Mouse (Mus musculus): ENCODE results near the gene Raly. TPM values are rescaled to one million over a fixed set of nuclear protein-coding genes. Genes with fewer than 3 reads are reported as not detected.

The Raly gene
- polyA plus RNA-seq, 1 experiment from 2014 or later = 55.0 TPM

- H3K4me1 ChIP-seq = no peaks in the 10 kb centered on the region
- no peaks in the 10 kb centered on the region for H3K27me3 ChIP-seq (ENCODE audit: low read depth, poor library complexity, severe bottlenecking)
- no peak for DNase-seq (ENCODE audit: low spot score)
- peaks cover 38% of the 10 kb centered on the region for H3K36me3 ChIP-seq
- no peak overlapping the region for H3K27ac ChIP-seq
- H3K4me3 ChIP-seq = no peak overlapping the region
- 90% methylated on average over 1 of the region's 1 CpGs for WGBS
- no peaks in the 10 kb centered on the region for H3K9me3 ChIP-seq (replicated peaks)
These were observed 35.2 kb downstream of the Raly start for GRCm38 (mm10) chr2:154826054-154826538.

GRCm38 (mm10) chr2:154827521-154827920 lies 36.6 kb downstream of the Raly start:
- WGBS = 85% methylated on average over 4 of the region's 4 CpGs
- Histone ChIP-seq H3K27me3 (ENCODE audit: low read depth, poor library complexity, severe bottlenecking) (no peaks in the 10 kb centered on the region), H3K4me3 (no peak overlapping the region), H3K27ac (no peak overlapping the region), H3K36me3 (peaks cover 37% of the 10 kb centered on the region), H3K4me1 (no peaks in the 10 kb centered on the region), H3K9me3 (replicated peaks) (no peaks in the 10 kb centered on the region)
- DNase-seq (ENCODE audit: low spot score) = no peak

- 88% methylated on average over 4 of the region's 4 CpGs for WGBS
- peaks cover 62% of the 10 kb centered on the region for H3K36me3 ChIP-seq
- no peaks in the 10 kb centered on the region for H3K27me3 ChIP-seq (ENCODE audit: low read depth, poor library complexity, severe bottlenecking)
- H3K9me3 ChIP-seq (replicated peaks) = no peaks in the 10 kb centered on the region
- no peaks in the 10 kb centered on the region for H3K4me1 ChIP-seq
- H3K4me3 ChIP-seq = no peak overlapping the region
- H3K27ac ChIP-seq = no peak overlapping the region
- no peak for DNase-seq (ENCODE audit: low spot score)
These were observed 41.6 kb downstream of the Raly start for GRCm38 (mm10) chr2:154832471-154832870.

- DNase-seq (ENCODE audit: low spot score) = no peak
- WGBS = 97% methylated on average over 6 of the region's 6 CpGs
- no peak overlapping the region for H3K4me3 ChIP-seq
- no peaks in the 10 kb centered on the region for H3K27me3 ChIP-seq (ENCODE audit: low read depth, poor library complexity, severe bottlenecking)
- peaks cover 70% of the 10 kb centered on the region for H3K36me3 ChIP-seq
- no peaks in the 10 kb centered on the region for H3K4me1 ChIP-seq
- H3K27ac ChIP-seq = no peak overlapping the region
- no peaks in the 10 kb centered on the region for H3K9me3 ChIP-seq (replicated peaks)
These were observed 43.4 kb downstream of the Raly start for GRCm38 (mm10) chr2:154834149-154834865.

- Histone ChIP-seq H3K27me3 (ENCODE audit: low read depth, poor library complexity, severe bottlenecking) (no peaks in the 10 kb centered on the region), H3K9me3 (replicated peaks) (no peaks in the 10 kb centered on the region), H3K27ac (no peak overlapping the region), H3K4me1 (no peaks in the 10 kb centered on the region), H3K4me3 (no peak overlapping the region), H3K36me3 (peaks cover 77% of the 10 kb centered on the region)
- WGBS = 96% methylated on average over 2 of the region's 2 CpGs
- no peak for DNase-seq (ENCODE audit: low spot score)
These were observed 45.6 kb downstream of the Raly start for GRCm38 (mm10) chr2:154836537-154836936.

- Histone ChIP-seq H3K27ac (no peak overlapping the region), H3K9me3 (replicated peaks) (no peaks in the 10 kb centered on the region), H3K36me3 (peaks cover 61% of the 10 kb centered on the region), H3K4me1 (no peaks in the 10 kb centered on the region), H3K4me3 (no peak overlapping the region), H3K27me3 (ENCODE audit: low read depth, poor library complexity, severe bottlenecking) (no peaks in the 10 kb centered on the region)
- DNase-seq (ENCODE audit: low spot score) = no peak
These were observed 57.2 kb downstream of the Raly start for GRCm38 (mm10) chr2:154848086-154848485.

GRCm38 (mm10) chr2:154855383-154855782 lies 64.5 kb downstream of the Raly start:
- no peak for DNase-seq (ENCODE audit: low spot score)
- Histone ChIP-seq H3K36me3 (peaks cover 49% of the 10 kb centered on the region), H3K4me3 (no peak overlapping the region), H3K4me1 (no peaks in the 10 kb centered on the region), H3K27ac (no peak overlapping the region), H3K27me3 (ENCODE audit: low read depth, poor library complexity, severe bottlenecking) (no peaks in the 10 kb centered on the region), H3K9me3 (replicated peaks) (no peaks in the 10 kb centered on the region)
- WGBS = 95% methylated on average over 1 of the region's 1 CpGs

- Histone ChIP-seq H3K27ac (no peak overlapping the region), H3K36me3 (peaks cover 100% of the 10 kb centered on the region)
These were observed 72.8 kb downstream of the Raly start for GRCm38 (mm10) chr2:154863672-154864071.

GRCm38 (mm10) chr2:154865696-154866095 lies 74.8 kb downstream of the Raly start:
- Histone ChIP-seq H3K27me3 (ENCODE audit: low read depth, poor library complexity, severe bottlenecking) (no peaks in the 10 kb centered on the region), H3K4me1 (no peaks in the 10 kb centered on the region), H3K27ac (no peak overlapping the region), H3K36me3 (peaks cover 100% of the 10 kb centered on the region), H3K4me3 (no peak overlapping the region), H3K9me3 (replicated peaks) (no peaks in the 10 kb centered on the region)
- no peak for DNase-seq (ENCODE audit: low spot score)
- 78% methylated on average over 3 of the region's 3 CpGs for WGBS

More at GRCm38 (mm10) chr2:154863672-154864071, 72.8 kb downstream of the Raly start:
- DNase-seq (ENCODE audit: low spot score) = no peak
- H3K9me3 ChIP-seq (replicated peaks) = no peaks in the 10 kb centered on the region
- H3K27me3 ChIP-seq (ENCODE audit: low read depth, poor library complexity, severe bottlenecking) = no peaks in the 10 kb centered on the region
- no peak overlapping the region for H3K4me3 ChIP-seq
- H3K4me1 ChIP-seq = no peaks in the 10 kb centered on the region
- WGBS = 94% methylated on average over 13 of the region's 13 CpGs

- peaks cover 98% of the 10 kb centered on the region for H3K36me3 ChIP-seq
These were observed 77.2 kb downstream of the Raly start for GRCm38 (mm10) chr2:154868106-154868505.

GRCm38 (mm10) chr2:154869954-154870641 lies 79.2 kb downstream of the Raly start:
- DNase-seq (ENCODE audit: low spot score) = no peak
- Histone ChIP-seq H3K36me3 (peaks cover 98% of the 10 kb centered on the region), H3K27me3 (ENCODE audit: low read depth, poor library complexity, severe bottlenecking) (no peaks in the 10 kb centered on the region), H3K4me1 (no peaks in the 10 kb centered on the region), H3K4me3 (no peak overlapping the region), H3K27ac (no peak overlapping the region), H3K9me3 (replicated peaks) (no peaks in the 10 kb centered on the region)

More at GRCm38 (mm10) chr2:154868106-154868505, 77.2 kb downstream of the Raly start:
- no peaks in the 10 kb centered on the region for H3K9me3 ChIP-seq (replicated peaks)
- H3K4me1 ChIP-seq = no peaks in the 10 kb centered on the region
- H3K27ac ChIP-seq = no peak overlapping the region
- no peak for DNase-seq (ENCODE audit: low spot score)
- 95% methylated on average over 1 of the region's 1 CpGs for WGBS
- no peak overlapping the region for H3K4me3 ChIP-seq
- no peaks in the 10 kb centered on the region for H3K27me3 ChIP-seq (ENCODE audit: low read depth, poor library complexity, severe bottlenecking)

- H3K9me3 ChIP-seq (replicated peaks) = no peaks in the 10 kb centered on the region
- H3K36me3 ChIP-seq = peaks cover 98% of the 10 kb centered on the region
- WGBS = 93% methylated on average over 2 of the region's 2 CpGs
- H3K4me1 ChIP-seq = no peaks in the 10 kb centered on the region
- H3K4me3 ChIP-seq = no peak overlapping the region
- no peaks in the 10 kb centered on the region for H3K27me3 ChIP-seq (ENCODE audit: low read depth, poor library complexity, severe bottlenecking)
- no peak overlapping the region for H3K27ac ChIP-seq
- no peak for DNase-seq (ENCODE audit: low spot score)
These were observed 85.7 kb downstream of the Raly start for GRCm38 (mm10) chr2:154876621-154877020.

- peak overlapping the region; percentile 92 for H3K27ac ChIP-seq
- H3K36me3 ChIP-seq = peaks cover 31% of the 10 kb centered on the region
- peak overlapping the region; percentile 92 for H3K4me3 ChIP-seq
- WGBS = 21% methylated on average over 2 of the region's 2 CpGs
- H3K27me3 ChIP-seq (ENCODE audit: low read depth, poor library complexity, severe bottlenecking) = no peaks in the 10 kb centered on the region
- peaks cover 18% of the 10 kb centered on the region for H3K4me1 ChIP-seq
- H3K9me3 ChIP-seq (replicated peaks) = no peaks in the 10 kb centered on the region
- DNase-seq (ENCODE audit: low spot score) = no peak
These were observed 100.7 kb downstream of the Raly start for GRCm38 (mm10) chr2:154891585-154891984.

Measured in limb, embryonic 10.5 days (tissue).